Mouse (Mus musculus): ENCODE data around the gene Xpnpep1. TPM values are rescaled to one million over a fixed set of nuclear protein-coding genes. Genes with fewer than 3 reads are reported as not detected.

Gene Xpnpep1
- polyA plus RNA-seq, 1 experiment: 64.2 TPM

- H3K4me3 ChIP-seq (replicated peaks; ENCODE audit: extremely low read depth, low read depth, low read length): no peak overlapping the region
- WGBS: 55% methylated on average over 8 of the region's 8 CpGs
- TF ChIP-seq POLR2A (IDR thresholded peaks at IDR 0.05; ENCODE audit: borderline replicate concordance, extremely low read depth, low read depth, low read length) (no peak), CTCF (IDR thresholded peaks at IDR 0.05; ENCODE audit: insufficient read depth, low read length) (no peak)
These were observed 17.9 kb downstream of the Xpnpep1 start for GRCm38 (mm10) chr19:53022037-53022614.

DNA sequence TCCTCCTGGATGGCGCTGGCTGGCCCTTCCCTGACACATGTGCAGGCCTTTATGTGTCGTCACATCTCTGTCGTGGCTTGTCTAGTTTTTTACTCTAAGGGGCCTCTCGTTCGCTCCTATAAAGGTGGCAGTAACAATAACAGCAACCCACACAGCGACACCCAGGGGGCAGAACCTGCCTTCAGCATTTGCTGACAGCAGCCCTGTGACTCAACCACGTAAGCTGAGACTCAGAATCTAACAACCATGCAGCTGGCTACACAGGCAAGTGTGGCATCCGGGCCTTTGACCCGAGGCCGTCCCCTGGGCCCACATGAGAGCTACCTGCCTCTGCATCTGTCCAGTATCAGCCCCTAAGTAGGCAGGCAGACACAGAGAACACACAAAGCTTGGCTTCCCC, 18.5 kb downstream of the Xpnpep1 start:
- no peak for DNase-seq
- 78% methylated on average over 10 of the region's 10 CpGs for WGBS
- TF ChIP-seq POLR2A (IDR thresholded peaks at IDR 0.05; ENCODE audit: borderline replicate concordance, extremely low read depth, low read depth, low read length): no peak
- no peak for TF ChIP-seq CTCF (IDR thresholded peaks at IDR 0.05; ENCODE audit: insufficient read depth, low read length)
- H3K4me3 ChIP-seq (replicated peaks; ENCODE audit: extremely low read depth, low read depth, low read length): no peak overlapping the region
- H3K4me1 ChIP-seq (ENCODE audit: control insufficient read depth, insufficient read depth, low read length): peaks cover 24% of the 10 kb centered on the region

More at GRCm38 (mm10) chr19:53022037-53022614, 17.9 kb downstream of the Xpnpep1 start:
- no peak for DNase-seq
- H3K4me1 ChIP-seq (ENCODE audit: control insufficient read depth, insufficient read depth, low read length): peaks cover 24% of the 10 kb centered on the region

- Histone ChIP-seq H3K4me1 (ENCODE audit: control insufficient read depth, insufficient read depth, low read length) (peaks cover 24% of the 10 kb centered on the region), H3K4me3 (replicated peaks; ENCODE audit: extremely low read depth, low read depth, low read length) (no peak overlapping the region)
- peak; percentile 65 for DNase-seq
- WGBS: 43% methylated on average over 13 of the region's 13 CpGs
- peak; percentile 66 for TF ChIP-seq CTCF (IDR thresholded peaks at IDR 0.05; ENCODE audit: insufficient read depth, low read length)
- TF ChIP-seq POLR2A (IDR thresholded peaks at IDR 0.05; ENCODE audit: borderline replicate concordance, extremely low read depth, low read depth, low read length): 0 out of 2 replicates have a peak, but pooled peaks have one; percentile 10
These were observed 20.1 kb downstream of the Xpnpep1 start for GRCm38 (mm10) chr19:53019716-53020463.

GRCm38 (mm10) chr19:53017954-53018353, 22.1 kb downstream of the Xpnpep1 start:
- TF ChIP-seq CTCF (IDR thresholded peaks at IDR 0.05; ENCODE audit: insufficient read depth, low read length): no peak
- TF ChIP-seq POLR2A (IDR thresholded peaks at IDR 0.05; ENCODE audit: borderline replicate concordance, extremely low read depth, low read depth, low read length): no peak
- WGBS: 59% methylated on average over 9 of the region's 9 CpGs
- Histone ChIP-seq H3K4me1 (ENCODE audit: control insufficient read depth, insufficient read depth, low read length) (peaks cover 24% of the 10 kb centered on the region), H3K4me3 (replicated peaks; ENCODE audit: extremely low read depth, low read depth, low read length) (no peak overlapping the region)
- DNase-seq: no peak

DNA sequence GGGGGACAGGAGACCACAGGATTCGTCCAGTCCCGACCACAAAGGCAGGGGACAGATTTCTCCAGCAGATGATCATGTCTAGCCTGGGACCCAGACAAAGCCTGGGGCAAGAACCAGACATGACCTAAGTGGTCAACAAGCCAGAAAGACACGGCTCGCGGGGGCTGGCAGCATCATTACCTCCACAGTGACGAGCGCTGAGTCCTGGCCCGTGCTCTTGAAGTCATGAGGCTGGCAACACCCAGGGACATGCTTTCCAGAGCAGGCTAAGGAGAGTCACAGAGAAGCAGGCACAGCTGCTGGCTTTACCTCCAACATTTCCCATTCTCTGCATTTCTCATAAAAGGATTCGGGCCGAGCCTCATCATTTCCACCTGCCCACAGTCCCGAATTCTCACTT, 22.8 kb downstream of the Xpnpep1 start:
- WGBS: 73% methylated on average over 11 of the region's 11 CpGs
- Histone ChIP-seq H3K4me3 (replicated peaks; ENCODE audit: extremely low read depth, low read depth, low read length) (no peak overlapping the region), H3K4me1 (ENCODE audit: control insufficient read depth, insufficient read depth, low read length) (peaks cover 17% of the 10 kb centered on the region)
- TF ChIP-seq CTCF (IDR thresholded peaks at IDR 0.05; ENCODE audit: insufficient read depth, low read length) (no peak), POLR2A (IDR thresholded peaks at IDR 0.05; ENCODE audit: borderline replicate concordance, extremely low read depth, low read depth, low read length) (no peak)
- DNase-seq: no peak

DNA sequence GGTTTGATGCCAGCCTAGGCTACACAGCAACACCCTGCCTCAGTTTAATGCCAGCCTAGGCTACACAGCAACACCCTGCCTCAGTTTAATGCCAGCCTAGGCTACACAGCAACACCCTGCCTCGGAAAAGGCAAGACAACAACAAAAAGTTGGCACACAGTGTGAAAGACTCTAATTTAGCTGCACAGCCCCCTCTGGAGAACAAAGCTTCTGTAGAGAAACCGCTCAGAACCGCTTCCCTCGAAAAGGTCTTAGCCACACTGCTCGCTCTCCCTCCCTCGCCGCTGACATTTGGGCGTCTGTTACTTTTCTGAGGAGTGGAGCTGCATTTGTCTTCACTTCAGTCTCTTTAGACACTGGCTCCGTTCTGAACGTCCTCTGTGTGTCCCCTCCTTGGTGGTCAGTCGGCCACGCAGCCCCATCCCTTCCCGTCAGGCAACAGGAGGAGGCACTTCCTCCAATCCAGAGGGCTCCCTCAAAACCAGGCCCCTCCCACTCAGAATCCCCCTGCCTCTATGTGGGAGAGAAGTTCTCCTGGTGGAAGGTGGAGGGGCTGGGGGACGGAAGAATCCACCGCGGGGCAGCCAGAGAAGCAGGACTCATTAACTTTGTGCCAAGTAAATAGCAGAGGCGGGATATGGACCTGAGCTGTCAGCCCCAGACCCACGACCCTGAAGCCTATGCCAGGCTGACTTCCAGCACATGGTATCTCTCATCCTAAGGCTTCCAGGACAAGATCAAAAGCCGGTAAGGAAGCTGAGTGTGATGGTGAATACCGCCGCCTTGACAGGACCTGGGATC, 24.9 kb downstream of the Xpnpep1 start:
- no peak for DNase-seq
- 77% methylated on average over 21 of the region's 21 CpGs for WGBS

DNA sequence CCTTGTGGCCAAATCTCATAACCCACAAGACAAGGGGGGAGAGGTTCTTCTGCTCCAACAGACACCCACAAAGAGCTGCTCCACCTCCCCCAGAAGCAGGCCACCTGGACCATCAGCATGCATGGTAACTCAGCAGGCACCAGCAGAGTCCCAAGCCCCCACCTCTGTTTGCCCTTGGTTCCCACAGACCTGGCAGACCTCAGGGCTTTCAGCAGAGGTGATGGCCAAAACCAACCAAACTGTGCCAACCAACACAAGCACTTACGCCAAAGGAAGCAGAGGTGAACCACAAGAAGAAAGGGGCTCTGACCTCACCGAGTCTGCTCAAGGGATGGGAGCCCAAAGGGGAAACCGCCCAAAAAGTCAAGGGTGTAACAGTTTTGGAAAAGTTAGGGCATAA, 26.3 kb downstream of the Xpnpep1 start:
- 73% methylated on average over 3 of the region's 3 CpGs for WGBS
- Histone ChIP-seq H3K4me1 (ENCODE audit: control insufficient read depth, insufficient read depth, low read length) (0 out of 2 replicates have a peak, but pooled peaks cover 4% of the 10 kb centered on the region), H3K4me3 (replicated peaks; ENCODE audit: extremely low read depth, low read depth, low read length) (no peak overlapping the region)
- no peak for DNase-seq
- TF ChIP-seq POLR2A (IDR thresholded peaks at IDR 0.05; ENCODE audit: borderline replicate concordance, extremely low read depth, low read depth, low read length) (no peak), CTCF (IDR thresholded peaks at IDR 0.05; ENCODE audit: insufficient read depth, low read length) (no peak)

More for the DNA sequence above, 24.9 kb downstream of the Xpnpep1 start:
- H3K4me1 ChIP-seq (ENCODE audit: control insufficient read depth, insufficient read depth, low read length): peaks cover 9% of the 10 kb centered on the region
- H3K4me3 ChIP-seq (replicated peaks; ENCODE audit: extremely low read depth, low read depth, low read length): no peak overlapping the region
- TF ChIP-seq POLR2A (IDR thresholded peaks at IDR 0.05; ENCODE audit: borderline replicate concordance, extremely low read depth, low read depth, low read length) (no peak), CTCF (IDR thresholded peaks at IDR 0.05; ENCODE audit: insufficient read depth, low read length) (no peak)

DNA sequence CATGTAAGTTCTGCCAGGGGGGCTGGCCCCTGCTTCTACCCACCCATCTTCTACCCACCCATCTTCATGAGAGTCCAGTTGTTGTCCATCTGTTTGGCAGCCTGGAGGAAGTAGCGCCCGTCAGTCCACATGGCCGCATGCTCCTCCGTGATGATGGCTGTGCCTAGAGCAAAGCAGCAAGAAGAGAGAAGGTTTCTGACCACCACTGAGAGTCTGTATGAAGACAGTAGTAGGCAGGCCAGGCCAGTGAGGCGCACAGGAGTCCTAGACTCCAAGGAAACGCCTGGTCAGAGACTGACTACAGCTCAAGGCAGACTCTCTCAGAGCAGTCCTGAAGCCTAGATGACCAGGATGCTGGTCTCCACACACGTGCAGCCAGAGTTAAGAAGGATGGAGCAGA, 26.7 kb downstream of the Xpnpep1 start:
- Histone ChIP-seq H3K4me3 (replicated peaks; ENCODE audit: extremely low read depth, low read depth, low read length) (no peak overlapping the region), H3K4me1 (ENCODE audit: control insufficient read depth, insufficient read depth, low read length) (0 out of 2 replicates have a peak, but pooled peaks cover 4% of the 10 kb centered on the region)
- no peak for DNase-seq
- TF ChIP-seq POLR2A (IDR thresholded peaks at IDR 0.05; ENCODE audit: borderline replicate concordance, extremely low read depth, low read depth, low read length) (no peak), CTCF (IDR thresholded peaks at IDR 0.05; ENCODE audit: insufficient read depth, low read length) (no peak)
- WGBS: 86% methylated on average over 7 of the region's 7 CpGs

DNA sequence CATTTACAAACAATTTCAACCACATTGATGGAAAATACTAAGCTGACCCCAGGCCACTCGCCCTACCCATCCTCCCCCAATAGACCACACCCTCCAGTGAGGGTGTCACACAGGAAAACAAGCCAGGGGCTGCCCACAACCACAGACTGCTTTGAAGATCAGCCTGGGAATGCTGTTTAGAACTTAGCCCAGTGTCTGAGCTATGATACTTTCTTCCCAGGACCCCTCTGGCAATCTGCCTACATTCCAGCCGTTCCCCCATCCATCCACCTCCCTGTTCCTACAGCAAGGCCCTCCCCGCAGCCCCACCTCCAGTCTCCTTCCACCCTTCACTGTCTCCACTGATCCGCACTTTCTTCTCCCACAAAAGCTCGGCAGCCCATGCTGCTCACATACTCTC, 29.1 kb downstream of the Xpnpep1 start:
- H3K4me1 ChIP-seq (ENCODE audit: control insufficient read depth, insufficient read depth, low read length): 0 out of 2 replicates have a peak, but pooled peaks cover 2% of the 10 kb centered on the region
- H3K4me3 ChIP-seq (replicated peaks; ENCODE audit: extremely low read depth, low read depth, low read length): no peak overlapping the region
- no peak for DNase-seq
- 63% methylated on average over 5 of the region's 5 CpGs for WGBS
- TF ChIP-seq POLR2A (IDR thresholded peaks at IDR 0.05; ENCODE audit: borderline replicate concordance, extremely low read depth, low read depth, low read length) (no peak), CTCF (IDR thresholded peaks at IDR 0.05; ENCODE audit: insufficient read depth, low read length) (no peak)
